Mouse (Mus musculus) midbrain, embryonic 14.5 days (tissue): ENCODE data around the gene Rrp1. TPM values are rescaled to one million over a fixed set of nuclear protein-coding genes. Genes with fewer than 3 reads are reported as not detected.

ENCODE experiments used
- ATAC-seq: fragments of 200-750 bp; cut with Nextera tagmentation; 2 replicates; pipeline ENCODE4 v1.8.0; 2017; ENCODE audit warnings: moderate number of reproducible peaks, moderate library complexity; ENCODE audit not compliant: low FRiP score, low TSS enrichment
- DNase-seq: peaks from one replicate; pipeline ENCODE4 v3.0.0-alpha.2; 2015
- H3K27ac ChIP-seq: fragments of 300-500 bp; sonication (generic); replicated peaks from 2 replicates; pipeline ENCODE4 v1.5.1; 2014; ENCODE audit warnings: mild to moderate bottlenecking, low read depth, low read length, moderate library complexity
- H3K27me3 ChIP-seq: fragments of 300-500 bp; sonication (generic); 2 replicates; pipeline ENCODE4 v1.6.1; 2014; ENCODE audit warnings: low read length, control low read depth, mixed read lengths; ENCODE audit not compliant: control insufficient read depth, insufficient read depth
- H3K36me3 ChIP-seq: fragments of 300-500 bp; sonication (generic); 2 replicates; pipeline ENCODE4 v1.6.1; 2014; ENCODE audit warnings: low read length, control low read depth; ENCODE audit not compliant: control insufficient read depth, insufficient read depth
- H3K4me1 ChIP-seq: fragments of 300-500 bp; sonication (generic); 2 replicates; pipeline ENCODE4 v1.6.1; 2014; ENCODE audit warnings: mild to moderate bottlenecking, antibody characterized with exemption, low read length, control low read depth; ENCODE audit not compliant: control insufficient read depth, insufficient read depth
- H3K4me2 ChIP-seq: fragments of 300-500 bp; sonication (generic); 2 replicates; pipeline ENCODE4 v1.6.1; 2014; ENCODE audit warnings: mild to moderate bottlenecking, low read length, moderate library complexity
- H3K4me3 ChIP-seq: fragments of 300-500 bp; sonication (generic); replicated peaks from 2 replicates; pipeline ENCODE4 v1.5.1; 2014; ENCODE audit warnings: low read depth, low read length
- H3K9ac ChIP-seq: fragments of 300-500 bp; sonication (generic); replicated peaks from 2 replicates; pipeline ENCODE4 v1.6.1; 2014; ENCODE audit warnings: mild to moderate bottlenecking, low read length, moderate library complexity
- H3K9me3 ChIP-seq: fragments of 300-500 bp; sonication (generic); 2 replicates; pipeline ENCODE4 v1.6.1; 2016; ENCODE audit warnings: low read length, control low read depth, mixed read lengths; ENCODE audit not compliant: control insufficient read depth
- WGBS: fragments of 180-500 bp; shearing (Covaris S2); extraction: QIAGEN DNeasy Blood & Tissue Kit; methylation state at CpG from one replicate; pipeline ENCODE4 v1.1.7; 2014; 5-methylcytosine and 5-hydroxymethylcytosine counted together
- polyA plus RNA-seq: library from polyadenylated mRNA; unstranded; fragments of >200 nt; fragmentation: Nextera tagmentation; extraction: Ambion mirVana; gene quantifications from 2 replicates; pipeline ENCODE4 v1.2.1, GENCODE M21; 2014

The Rrp1 gene
- polyA plus RNA-seq, 1 experiment from 2014 or later = 305 TPM

- ATAC-seq (no peak), DNase-seq (no peak)
- WGBS = 69% methylated on average over 3 of the region's 3 CpGs
- H3K4me1 ChIP-seq = no peaks in the 10 kb centered on the region
- H3K9ac ChIP-seq = no peak overlapping the region
- no peaks in the 10 kb centered on the region for H3K9me3 ChIP-seq
- H3K4me2 ChIP-seq = no peak overlapping the region
- H3K4me3 ChIP-seq = no peak overlapping the region
- H3K27me3 ChIP-seq = no peaks in the 10 kb centered on the region
- H3K36me3 ChIP-seq = no peaks in the 10 kb centered on the region
- no peak overlapping the region for H3K27ac ChIP-seq
These were observed 29.3 kb downstream of the Rrp1 start for GRCm38 (mm10) chr10:78383567-78383966.

GRCm38 (mm10) chr10:78378516-78378915 lies 34.3 kb downstream of the Rrp1 start:
- no peaks in the 10 kb centered on the region for H3K4me1 ChIP-seq
- ATAC-seq (no peak), DNase-seq (no peak)
- H3K27me3 ChIP-seq = no peaks in the 10 kb centered on the region
- no peaks in the 10 kb centered on the region for H3K36me3 ChIP-seq
- no peak overlapping the region for H3K4me2 ChIP-seq
- 94% methylated on average over 7 of the region's 7 CpGs for WGBS
- no peak overlapping the region for H3K9ac ChIP-seq
- H3K27ac ChIP-seq = no peak overlapping the region
- H3K9me3 ChIP-seq = no peaks in the 10 kb centered on the region
- H3K4me3 ChIP-seq = no peak overlapping the region

- no peaks in the 10 kb centered on the region for H3K27me3 ChIP-seq
- no peaks in the 10 kb centered on the region for H3K4me1 ChIP-seq
- no peak overlapping the region for H3K4me2 ChIP-seq
- ATAC-seq (no peak), DNase-seq (no peak)
- no peak overlapping the region for H3K4me3 ChIP-seq
- no peaks in the 10 kb centered on the region for H3K36me3 ChIP-seq
- 71% methylated on average over 27 of the region's 27 CpGs for WGBS
- H3K27ac ChIP-seq = no peak overlapping the region
- H3K9ac ChIP-seq = no peak overlapping the region
- H3K9me3 ChIP-seq = no peaks in the 10 kb centered on the region
These were observed 39.9 kb downstream of the Rrp1 start for GRCm38 (mm10) chr10:78372681-78373668.

- H3K27me3 ChIP-seq = no peaks in the 10 kb centered on the region
- no peak overlapping the region for H3K9ac ChIP-seq
- H3K27ac ChIP-seq = no peak overlapping the region
- ATAC-seq (no peak), DNase-seq (no peak)
- no peaks in the 10 kb centered on the region for H3K4me1 ChIP-seq
- no peak overlapping the region for H3K4me3 ChIP-seq
- no peaks in the 10 kb centered on the region for H3K9me3 ChIP-seq
- no peaks in the 10 kb centered on the region for H3K36me3 ChIP-seq
- 92% methylated on average over 6 of the region's 6 CpGs for WGBS
- no peak overlapping the region for H3K4me2 ChIP-seq
These were observed 41.1 kb downstream of the Rrp1 start for GRCm38 (mm10) chr10:78371746-78372145.

GRCm38 (mm10) chr10:78367586-78367985 lies 45.3 kb downstream of the Rrp1 start:
- no peaks in the 10 kb centered on the region for H3K27me3 ChIP-seq
- no peak overlapping the region for H3K4me3 ChIP-seq
- H3K36me3 ChIP-seq = no peaks in the 10 kb centered on the region
- H3K27ac ChIP-seq = no peak overlapping the region
- no peak for DNase-seq
- no peaks in the 10 kb centered on the region for H3K4me1 ChIP-seq
- H3K4me2 ChIP-seq = no peak overlapping the region
- 46% methylated on average over 4 of the region's 4 CpGs for WGBS
- H3K9ac ChIP-seq = no peak overlapping the region
- no peaks in the 10 kb centered on the region for H3K9me3 ChIP-seq
- no peak for ATAC-seq

GRCm38 (mm10) chr10:78366851-78367312 lies 46.0 kb downstream of the Rrp1 start:
- Histone ChIP-seq H3K27ac (no peak overlapping the region), H3K27me3 (no peaks in the 10 kb centered on the region), H3K9ac (no peak overlapping the region), H3K4me3 (no peak overlapping the region), H3K36me3 (no peaks in the 10 kb centered on the region), H3K9me3 (no peaks in the 10 kb centered on the region), H3K4me2 (no peak overlapping the region), H3K4me1 (no peaks in the 10 kb centered on the region)
- no peak for DNase-seq
- no peak for ATAC-seq
- WGBS = 80% methylated on average over 9 of the region's 9 CpGs

GRCm38 (mm10) chr10:78366195-78366834 lies 46.5 kb downstream of the Rrp1 start:
- no peak overlapping the region for H3K4me2 ChIP-seq
- H3K27me3 ChIP-seq = no peaks in the 10 kb centered on the region
- H3K36me3 ChIP-seq = no peaks in the 10 kb centered on the region
- DNase-seq (no peak), ATAC-seq (no peak)
- H3K9ac ChIP-seq = no peak overlapping the region
- no peak overlapping the region for H3K27ac ChIP-seq
- 52% methylated on average over 5 of the region's 5 CpGs for WGBS
- no peaks in the 10 kb centered on the region for H3K9me3 ChIP-seq
- no peaks in the 10 kb centered on the region for H3K4me1 ChIP-seq
- H3K4me3 ChIP-seq = no peak overlapping the region

GRCm38 (mm10) chr10:78365555-78365954 lies 47.3 kb downstream of the Rrp1 start:
- H3K4me1 ChIP-seq = no peaks in the 10 kb centered on the region
- ATAC-seq = no peak

More at GRCm38 (mm10) chr10:78365555-78365954, 47.3 kb downstream of the Rrp1 start:
- WGBS = 89% methylated on average over 6 of the region's 6 CpGs
- no peaks in the 10 kb centered on the region for H3K9me3 ChIP-seq
- no peak overlapping the region for H3K9ac ChIP-seq
- no peak overlapping the region for H3K4me3 ChIP-seq
- H3K36me3 ChIP-seq = no peaks in the 10 kb centered on the region
- H3K27me3 ChIP-seq = no peaks in the 10 kb centered on the region
- no peak for DNase-seq
- no peak overlapping the region for H3K4me2 ChIP-seq
- no peak overlapping the region for H3K27ac ChIP-seq
